19 mouse cellular contexts compared by ENCODE assay signal in genomic region chr19:55508239-55508638, GRCm38 (mm10).
"Had no signal": no experiment of that assay in that cellular context is flagged by ENCODE, and none has a peak within 500 bp of the region (broad histone marks: within the 10 kb centered on the region; RNA-seq: fewer than 3 reads in every experiment).

No protein-coding gene starts in this region.

- ATAC-seq: hindbrain, embryonic 16.5 days; liver, postnatal 0 days had no signal

- H3K9me3 ChIP-seq: heart, embryonic 13.5 days; heart, embryonic 15.5 days; limb, embryonic 12.5 days; liver, embryonic 13.5 days; liver, embryonic 15.5 days had no signal

- H3K4me2 ChIP-seq: heart, embryonic 11.5 days; heart, embryonic 13.5 days; heart, embryonic 15.5 days; hindbrain, embryonic 14.5 days; limb, embryonic 12.5 days; liver, embryonic 11.5 days; liver, embryonic 13.5 days; liver, embryonic 15.5 days had no signal

- H3K4me1 ChIP-seq: liver, embryonic 13.5 days had no signal

- H3K9ac ChIP-seq: heart, embryonic 13.5 days; heart, embryonic 15.5 days; hindbrain, embryonic 14.5 days; limb, embryonic 12.5 days; liver, embryonic 13.5 days; liver, embryonic 15.5 days; liver, postnatal 0 days had no signal

- H3K4me3 ChIP-seq: heart, adult 2 months; heart, embryonic 13.5 days; heart, embryonic 15.5 days; limb, embryonic 12.5 days; liver, embryonic 13.5 days; liver, embryonic 15.5 days had no signal

- H3K27me3 ChIP-seq: heart, embryonic 13.5 days; heart, embryonic 15.5 days; limb, embryonic 12.5 days; liver, embryonic 13.5 days; liver, embryonic 15.5 days had no signal

- DNase-seq: gastrocnemius, postnatal 14 days; gastrocnemius, postnatal 36 days; heart, adult 11 months; heart, adult 2 months; heart, postnatal 14 days; heart, postnatal 36 days; layer of hippocampus, adult 9-11 months; layer of hippocampus, postnatal 36 days; liver; liver, embryonic 13.5 days; liver, postnatal 0 days had no signal

- H3K27ac ChIP-seq: heart, adult 2 months; heart, embryonic 13.5 days; heart, embryonic 15.5 days; hindbrain, embryonic 14.5 days; liver, embryonic 13.5 days; liver, embryonic 15.5 days had no signal

- H3K36me3 ChIP-seq: heart, embryonic 15.5 days; limb, embryonic 12.5 days; liver, embryonic 15.5 days had no signal
